Mouse (Mus musculus) urinary bladder, postnatal 36 days (tissue): ENCODE measurements at regions not wholly inside any gene's neighbourhood (a gene's known extent, or its start where the extent isn't known, plus 50 kb on each side); places are given as distances from the start of the nearest gene placed in this dataset.

Source experiments
- DNase-seq, 2 experiments: peaks; one replicate each; pipeline ENCODE4 v3.0.0; 2022; ENCODE audit warnings: low spot score in 2 of 2, mixed read lengths in 1 of 2

- DNase-seq, result no peak
Measured at GRCm38 (mm10) chr17:14764796-14765195, 70.8 kb upstream of the Thbs2 start.

DNA sequence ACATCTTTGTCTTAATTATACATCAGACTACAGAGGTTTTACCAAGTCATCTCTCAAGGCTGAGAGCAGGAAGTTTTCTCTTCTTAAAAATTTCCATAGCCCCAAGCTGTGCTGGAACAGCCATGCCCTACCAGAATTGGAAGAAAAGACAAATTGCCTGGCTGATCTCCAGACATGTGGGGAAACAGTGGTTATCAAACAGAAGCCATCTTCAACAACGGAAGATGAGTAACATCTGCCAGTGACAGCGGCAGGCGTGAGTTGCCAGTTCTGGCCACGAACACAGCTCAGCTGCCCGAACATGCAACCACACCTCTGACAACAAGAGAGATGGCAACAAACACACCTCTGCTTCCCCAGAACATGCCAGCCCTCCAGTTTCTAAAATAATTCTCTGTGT lies 59.1 kb upstream of the Thbs2 start:
- peak; percentile 29 to 48 for DNase-seq

DNA sequence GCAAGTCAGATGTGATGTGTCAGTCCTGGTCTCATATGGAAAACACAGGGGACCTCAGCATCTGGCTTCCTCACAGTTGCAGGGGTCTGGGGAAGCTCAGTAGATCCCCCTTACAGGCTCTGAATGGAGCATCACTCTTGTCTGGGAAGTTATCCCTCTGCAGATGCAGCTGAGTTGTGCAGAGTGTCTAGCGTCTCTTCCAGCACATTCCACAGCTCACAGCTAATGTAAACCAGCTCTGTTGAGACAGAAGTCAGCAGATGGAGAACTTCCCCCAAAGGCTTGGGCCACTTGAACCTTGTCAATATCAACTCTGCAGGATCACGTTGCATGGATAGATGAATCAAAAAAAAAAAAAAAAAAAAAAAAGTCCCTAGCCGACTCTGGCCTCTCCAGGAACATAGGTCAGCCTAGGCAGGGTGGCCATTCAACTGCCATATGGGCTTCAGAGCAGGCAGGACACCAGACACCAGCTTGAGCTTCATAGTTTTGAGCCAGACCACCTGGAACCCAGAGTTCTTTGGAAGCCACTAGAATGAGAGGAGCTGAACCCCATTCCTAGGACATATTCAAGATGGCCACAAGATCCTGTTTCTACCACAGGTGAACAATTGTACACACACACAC lies 56.6 kb upstream of the Thbs2 start:
- DNase-seq, result no peak

GRCm38 (mm10) chr17:14749281-14749680 lies 55.2 kb upstream of the Thbs2 start:
- DNase-seq, result peak in 1 of 2 experiments; percentile 30

- DNase-seq, result no peak
Measured at GRCm38 (mm10) chr17:14747255-14747869, 53.3 kb upstream of the Thbs2 start.

DNA sequence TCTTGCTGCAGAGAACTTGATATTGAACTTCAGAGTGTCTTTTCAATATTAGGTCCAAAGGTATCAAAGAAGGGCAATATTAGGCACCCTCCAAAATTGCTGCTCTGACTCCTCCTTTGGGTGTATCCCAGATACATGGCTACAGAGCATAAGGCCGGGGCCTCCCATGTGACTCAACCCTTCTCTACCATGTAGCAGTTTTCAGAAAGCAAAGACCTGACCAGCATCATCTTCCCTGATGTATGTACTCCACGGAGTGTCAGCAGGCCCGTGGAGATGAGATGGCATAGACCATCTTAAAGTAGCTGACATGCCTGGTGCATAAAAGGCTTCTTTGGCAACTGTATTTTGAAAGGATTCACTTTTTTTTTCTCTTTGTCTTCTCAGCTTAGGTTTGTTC lies 51.5 kb upstream of the Thbs2 start:
- DNase-seq, result no peak

- no peak for DNase-seq
Measured at GRCm38 (mm10) chr17:14744010-14744409, 50.0 kb upstream of the Thbs2 start.
